Mouse (Mus musculus) naive thymus-derived CD4-positive, alpha-beta T cell, adult 2 months (primary cell): ENCODE measurements around the gene Arap2.
"Not testable (repeated sequence)": the region's sequence is repeated elsewhere in the genome, so short reads cannot be mapped to it uniquely, and the experiment has no call there.

ENCODE experiments used
- DNase-seq: peaks from one replicate; pipeline ENCODE4 v3.0.0-alpha.2; 2011; ENCODE audit warnings: low read depth

Arap2 gene

GRCm38 (mm10) chr5:62739451-62740415 lies 26.2 kb downstream of the Arap2 start:
- no peak for DNase-seq

GRCm38 (mm10) chr5:62730573-62730972 lies 35.4 kb downstream of the Arap2 start:
- not testable (repeated sequence) for DNase-seq

GRCm38 (mm10) chr5:62725551-62725950 lies 40.4 kb downstream of the Arap2 start:
- DNase-seq = no peak

- DNase-seq = no peak
Measured at GRCm38 (mm10) chr5:62723261-62724105, 42.5 kb downstream of the Arap2 start.

GRCm38 (mm10) chr5:62716468-62716867 lies 49.5 kb downstream of the Arap2 start:
- no peak for DNase-seq

GRCm38 (mm10) chr5:62715977-62716376 lies 50.0 kb downstream of the Arap2 start:
- DNase-seq = no peak

- peak; percentile 25 for DNase-seq
Measured at GRCm38 (mm10) chr5:62715436-62715835, 50.5 kb downstream of the Arap2 start.

- DNase-seq = peak; percentile 14
Measured at GRCm38 (mm10) chr5:62710955-62711354, 55.0 kb downstream of the Arap2 start.

- no peak for DNase-seq
Measured at GRCm38 (mm10) chr5:62706900-62707299, 59.1 kb downstream of the Arap2 start.

- no peak for DNase-seq
Measured at GRCm38 (mm10) chr5:62689965-62690364, 76.0 kb downstream of the Arap2 start.

GRCm38 (mm10) chr5:62683751-62684150 lies 82.2 kb downstream of the Arap2 start:
- DNase-seq = no peak

GRCm38 (mm10) chr5:62683207-62683606 lies 82.8 kb downstream of the Arap2 start:
- no peak for DNase-seq

- no peak for DNase-seq
Measured at GRCm38 (mm10) chr5:62677390-62677789, 88.6 kb downstream of the Arap2 start.

GRCm38 (mm10) chr5:62672736-62673436 lies 93.1 kb downstream of the Arap2 start:
- no peak for DNase-seq

GRCm38 (mm10) chr5:62665329-62665728 lies 100.6 kb downstream of the Arap2 start:
- DNase-seq = no peak

- no peak for DNase-seq
Measured at GRCm38 (mm10) chr5:62664847-62665246, 101.1 kb downstream of the Arap2 start.

- DNase-seq = no peak
Measured at GRCm38 (mm10) chr5:62663206-62663605, 102.8 kb downstream of the Arap2 start.

GRCm38 (mm10) chr5:62653924-62654323 lies 112.0 kb downstream of the Arap2 start:
- DNase-seq = no peak

- DNase-seq = no peak
Measured at GRCm38 (mm10) chr5:62642330-62642729, 123.6 kb downstream of the Arap2 start.

GRCm38 (mm10) chr5:62640501-62640900 lies 125.5 kb downstream of the Arap2 start:
- DNase-seq = no peak

GRCm38 (mm10) chr5:62636341-62636740 lies 129.6 kb downstream of the Arap2 start:
- DNase-seq = no peak

GRCm38 (mm10) chr5:62628901-62629300 lies 137.1 kb downstream of the Arap2 start:
- no peak for DNase-seq
